Mouse (Mus musculus) erythroblast, adult 5-6 weeks (primary cell): ENCODE data around the gene Trabd. TPM values are rescaled to one million over a fixed set of nuclear protein-coding genes. Genes with fewer than 3 reads are reported as not detected.

Experiments used
- ATAC-seq: replicated peaks from 2 replicates; pipeline ENCODE4 v1.8.0; 2016; ENCODE audit warnings: moderate number of reproducible peaks, mild to moderate bottlenecking, moderate TSS enrichment, inconsistent platforms; ENCODE audit not compliant: poor library complexity, low FRiP score, severe bottlenecking
- total RNA-seq, 2 experiments: library from RNA; stranded (forward) in 1 of 2; stranded (reverse) in 1 of 2; fragments of 150-400 nt in 1 of 2; fragments of 200-764, 138-1000 nt in 1 of 2; gene quantifications; 2 replicates each; pipeline versions ENCODE4 v1.2.3 to v1.2.4; 2015 to 2017; ENCODE audit warnings: low replicate concordance in 2 of 2

Trabd gene
- 2.7 and 11.9 TPM in 2 replicates for total RNA-seq (2015; ENCODE audit: low replicate concordance)
- 6.3 and 8.3 TPM in 2 replicates for total RNA-seq (2017; ENCODE audit: low replicate concordance)

DNA sequence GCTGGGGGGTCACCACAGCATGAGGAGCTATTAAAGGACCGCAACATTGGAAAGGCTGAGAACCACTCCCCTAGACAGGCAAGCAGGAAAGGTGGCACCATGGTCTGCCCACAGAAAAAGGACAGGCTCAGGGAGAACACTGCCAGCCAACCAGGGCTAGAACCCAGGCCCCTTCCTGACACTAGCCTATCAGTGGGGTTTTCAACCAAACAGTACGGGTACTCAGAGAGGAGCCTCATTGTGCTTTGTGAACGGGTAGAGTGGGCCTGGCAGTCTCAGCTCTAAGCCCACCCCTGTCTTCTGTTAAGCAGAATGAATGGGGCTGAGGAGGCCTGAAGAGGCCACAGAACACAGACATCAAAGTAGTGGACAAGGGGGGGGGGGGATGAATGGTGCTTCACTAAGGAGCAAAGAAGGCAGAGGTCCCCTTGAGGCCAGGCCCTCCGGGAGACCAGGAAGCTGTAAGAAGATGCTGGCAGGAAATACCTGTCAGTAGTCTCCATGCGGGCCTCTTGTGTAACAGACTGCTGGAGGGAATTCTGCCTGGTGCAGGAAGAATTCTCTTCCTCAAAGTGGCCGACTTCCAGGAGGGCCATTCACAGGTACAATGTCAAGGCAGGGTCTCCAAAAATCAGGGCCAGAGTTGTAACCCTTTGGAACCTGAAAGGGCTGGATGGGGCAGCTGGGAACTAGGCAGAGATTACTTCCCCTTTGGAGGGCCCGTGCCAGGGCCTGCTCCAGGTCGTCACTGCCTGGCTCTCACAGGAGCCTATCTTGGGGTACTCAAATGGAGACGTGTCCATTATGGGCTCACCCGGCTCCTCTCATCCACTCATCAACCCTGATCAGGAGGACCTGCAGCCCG is at the start of gene Trabd:
Gene Trabd (plus strand): TSS at position 512 of the 865 bp plus-strand sequence.
- ATAC-seq, result no peak

DNA sequence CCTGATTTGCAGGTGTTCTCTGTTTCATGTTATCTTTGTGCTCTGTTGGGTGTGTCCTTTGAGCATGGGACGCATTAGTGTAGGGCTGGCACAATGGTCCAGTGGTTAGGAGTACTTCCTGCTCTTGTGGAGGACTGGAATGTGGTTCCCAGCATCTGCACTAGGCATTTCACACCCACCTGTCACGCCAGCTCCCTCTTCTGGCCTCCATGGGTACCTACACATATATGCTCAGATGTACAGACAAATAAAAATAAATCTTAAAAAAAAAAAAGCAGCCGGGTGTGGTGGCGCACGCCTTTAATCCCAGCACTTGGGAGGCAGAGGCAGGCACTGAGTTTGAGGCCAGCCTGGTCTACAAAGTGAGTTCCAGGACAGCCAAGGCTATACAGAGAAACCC is 30.5 kb upstream of the Trabd start:
- ATAC-seq, result no peak

DNA sequence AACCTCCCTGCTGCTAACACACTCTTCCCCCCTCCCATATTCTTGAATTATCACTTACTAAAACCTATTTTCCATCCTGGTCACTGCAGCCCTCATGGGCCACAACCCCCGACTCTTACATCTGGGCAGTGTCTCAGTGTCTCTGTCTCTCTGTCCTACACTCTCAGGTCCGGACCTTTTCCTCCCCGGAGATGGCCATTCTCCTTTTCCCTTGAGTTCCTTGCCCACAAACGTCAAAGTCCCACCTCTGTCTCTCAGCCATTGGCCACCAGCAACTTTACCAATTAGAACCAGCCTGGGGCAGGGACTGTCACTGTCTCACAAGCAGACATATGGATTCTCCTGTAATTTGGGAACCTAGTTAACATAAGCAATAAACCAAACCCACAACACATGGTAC is 28.6 kb upstream of the Trabd start:
- ATAC-seq, result no peak

DNA sequence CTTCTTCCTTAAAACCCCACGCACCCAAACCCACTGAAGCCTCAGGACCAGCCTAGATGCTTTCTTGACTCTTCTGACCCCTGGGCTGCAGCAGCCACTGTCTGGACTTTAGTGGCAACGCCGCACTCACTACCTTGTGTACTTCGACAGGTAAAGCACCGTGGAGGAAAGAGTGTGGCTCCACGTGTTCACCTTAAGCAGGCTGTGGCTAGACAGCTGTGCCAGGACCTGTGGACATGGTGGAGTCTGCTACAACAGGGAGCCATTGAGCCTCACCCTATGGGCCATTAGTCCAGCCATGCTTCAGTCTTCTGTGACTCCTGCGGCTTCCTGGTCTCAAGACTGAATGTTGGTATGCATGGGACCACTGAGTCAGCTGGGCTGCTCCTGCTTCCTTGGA is 20.3 kb upstream of the Trabd start:
- no peak for ATAC-seq

DNA sequence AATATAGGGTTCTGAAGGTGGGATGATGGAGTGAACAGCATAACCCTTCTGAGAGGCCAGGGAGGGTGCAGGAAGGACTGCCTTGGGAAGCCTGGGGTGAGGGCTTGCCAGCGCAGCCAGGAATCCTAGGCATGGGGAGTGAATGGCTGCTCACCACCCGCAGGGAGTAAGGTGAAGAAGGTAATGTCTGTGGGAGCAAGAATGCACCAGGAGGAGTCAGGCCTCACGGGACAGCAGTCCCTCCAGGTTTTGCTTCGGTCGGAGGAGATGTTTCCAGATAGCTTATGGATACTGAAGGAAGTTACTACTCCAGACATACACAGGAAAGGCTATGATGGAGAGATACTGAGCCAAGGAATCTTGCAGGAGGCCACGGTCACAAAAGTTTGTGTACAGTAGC is 16.2 kb upstream of the Trabd start:
- no peak for ATAC-seq

DNA sequence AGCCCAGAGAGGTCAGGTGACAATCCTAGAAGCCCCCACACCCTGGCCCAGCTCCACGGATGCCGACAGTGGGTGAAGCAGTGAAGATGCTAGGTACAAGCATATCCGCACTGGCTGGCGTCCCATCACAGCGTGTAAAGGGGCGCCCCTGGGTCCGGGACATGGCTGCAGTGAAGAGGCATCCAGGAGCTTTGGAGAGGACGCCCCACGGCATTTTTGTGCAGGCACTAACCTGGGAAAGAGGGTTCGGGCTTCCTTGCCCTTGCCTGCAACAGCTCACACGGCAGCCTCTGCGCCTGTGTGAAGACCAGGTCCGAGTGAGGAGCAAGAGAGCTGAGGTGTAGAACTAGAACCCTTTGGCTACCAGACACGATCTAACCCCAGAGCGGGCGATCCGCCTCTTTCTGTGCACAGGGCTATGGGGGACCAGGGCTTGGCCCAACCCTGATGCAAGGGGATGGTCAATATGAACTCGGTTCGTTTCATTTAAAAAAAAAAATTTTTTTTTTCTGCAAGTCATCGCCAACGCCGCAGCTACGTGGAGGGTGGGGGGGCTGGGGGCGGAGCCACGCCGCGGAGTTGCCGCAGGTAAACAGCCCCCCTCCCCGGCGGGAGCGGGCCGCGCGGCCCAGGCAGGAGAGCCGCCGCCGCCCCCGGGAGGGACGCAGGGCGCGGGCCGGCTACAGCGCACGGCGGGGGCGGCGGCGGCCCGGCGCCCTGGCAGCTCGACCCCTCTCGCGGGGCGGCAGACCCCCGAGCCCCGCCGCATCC is 15.6 kb upstream of the Trabd start, which contains the start of gene Panx2:
Gene Panx2 (plus strand): TSS at position 574 of the 771 bp plus-strand sequence.
- ATAC-seq, result no peak

DNA sequence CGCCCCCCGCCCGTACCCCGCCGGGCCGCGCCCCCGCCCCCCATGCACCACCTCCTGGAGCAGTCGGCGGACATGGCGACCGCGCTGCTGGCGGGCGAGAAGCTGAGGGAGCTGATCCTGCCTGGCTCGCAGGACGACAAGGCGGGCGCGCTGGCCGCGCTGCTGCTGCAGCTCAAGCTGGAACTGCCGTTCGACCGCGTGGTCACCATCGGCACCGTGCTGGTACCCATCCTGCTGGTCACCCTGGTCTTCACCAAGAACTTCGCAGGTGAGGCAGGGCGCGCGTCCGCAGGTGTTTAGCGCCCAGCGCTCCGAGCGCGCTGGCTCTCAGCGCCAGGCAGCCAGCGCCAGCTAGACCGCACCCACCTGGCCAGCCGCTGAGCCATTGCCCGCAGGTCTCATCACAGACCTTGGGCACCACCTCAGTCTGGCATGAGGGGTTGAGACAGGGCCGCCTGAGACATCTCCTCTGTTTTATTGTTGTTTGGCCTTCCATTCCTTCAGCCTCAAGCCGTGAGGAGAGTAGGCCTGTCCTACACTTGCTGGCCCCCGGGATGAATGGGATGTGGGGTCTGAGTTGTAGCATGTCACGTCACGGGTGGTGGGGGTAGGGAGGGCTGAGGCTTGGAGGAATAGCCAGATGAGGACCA is 14.8 kb upstream of the Trabd start:
- no peak for ATAC-seq

DNA sequence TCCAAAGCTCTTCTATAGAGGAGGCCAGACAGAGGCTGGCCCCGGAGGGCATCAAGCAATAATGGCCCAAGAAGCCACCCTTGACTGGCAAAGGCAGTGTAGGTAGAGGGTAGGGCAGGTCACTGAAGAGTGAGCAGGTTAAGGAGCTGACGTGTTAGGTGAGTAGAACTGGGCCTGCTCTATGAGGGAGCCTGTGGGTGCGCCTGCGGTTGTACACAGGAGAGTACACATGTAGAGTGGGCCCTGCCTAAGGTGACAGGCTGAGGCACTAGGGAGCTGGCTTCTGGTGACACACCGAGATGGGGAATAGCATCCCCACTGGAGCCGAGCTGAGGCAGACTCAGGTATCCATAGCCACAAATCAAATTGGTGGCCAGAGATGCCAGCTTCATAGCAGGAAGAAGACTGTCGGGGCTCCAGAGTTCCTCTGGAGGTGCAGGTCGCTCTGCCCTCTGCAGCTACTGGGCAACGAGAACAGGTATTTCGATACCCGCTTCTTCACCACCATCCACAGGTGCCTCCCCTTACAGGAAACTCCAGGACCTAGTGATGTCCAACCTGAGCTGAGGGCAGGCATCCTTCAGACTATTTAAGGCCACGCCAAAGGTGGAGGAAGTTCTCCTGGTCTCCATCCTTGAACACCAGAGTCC is 14.0 kb upstream of the Trabd start:
- ATAC-seq, result no peak

DNA sequence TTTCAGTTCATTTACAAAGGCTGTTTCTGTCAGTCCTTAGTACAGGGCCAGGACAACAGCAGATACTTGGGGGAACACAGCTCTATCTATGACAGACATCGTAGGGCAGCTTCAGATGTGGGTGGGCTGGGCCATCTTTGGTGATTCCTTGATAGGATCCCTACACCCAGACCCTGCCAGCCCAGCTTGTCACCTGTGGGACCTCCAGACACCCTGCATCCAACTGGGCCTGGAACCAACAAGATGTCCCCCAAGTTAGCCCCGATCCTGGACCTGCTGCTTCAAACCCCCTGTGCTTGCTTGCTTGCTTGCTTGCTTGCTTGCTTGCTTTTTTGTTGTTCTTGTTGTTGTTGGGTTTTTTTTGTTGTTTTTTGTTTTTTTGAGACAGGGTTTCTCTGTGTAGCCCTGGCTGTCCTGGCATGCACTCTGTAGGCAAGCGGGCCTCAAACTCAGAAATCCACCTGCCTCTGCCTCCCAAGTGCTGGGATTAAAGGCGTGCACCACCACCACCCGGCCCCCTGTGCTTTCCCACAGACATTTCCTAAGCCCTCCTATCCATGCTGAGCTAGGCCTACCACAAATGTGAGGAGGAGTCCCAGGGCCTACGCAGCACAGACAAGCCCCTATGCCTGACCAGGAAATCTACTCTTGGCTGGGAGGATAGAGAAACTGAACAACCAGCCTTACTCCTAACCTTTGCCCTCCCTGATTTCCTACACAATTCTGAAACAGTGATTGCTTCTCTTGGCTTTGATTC is 13.0 kb upstream of the Trabd start:
- no peak for ATAC-seq

DNA sequence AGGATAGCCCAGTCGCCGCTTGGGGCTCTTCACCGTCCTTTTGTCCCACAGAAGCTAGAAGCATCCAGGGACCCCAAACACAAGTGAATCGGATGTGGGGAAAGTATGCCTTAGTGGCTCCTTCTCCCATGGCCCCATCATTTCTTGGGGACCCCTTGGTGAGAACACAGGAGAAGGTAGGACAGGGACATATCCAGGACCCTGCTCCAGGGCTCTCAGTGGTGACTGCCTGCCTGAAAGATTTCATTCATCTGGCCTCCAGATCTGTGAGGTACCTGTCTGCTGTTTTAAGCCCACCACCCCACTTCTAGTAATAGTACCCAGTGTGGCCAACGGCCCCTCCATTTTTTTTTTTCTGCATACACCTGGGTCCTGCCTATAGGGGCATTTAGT is 12.4 kb upstream of the Trabd start:
- ATAC-seq, result no peak

DNA sequence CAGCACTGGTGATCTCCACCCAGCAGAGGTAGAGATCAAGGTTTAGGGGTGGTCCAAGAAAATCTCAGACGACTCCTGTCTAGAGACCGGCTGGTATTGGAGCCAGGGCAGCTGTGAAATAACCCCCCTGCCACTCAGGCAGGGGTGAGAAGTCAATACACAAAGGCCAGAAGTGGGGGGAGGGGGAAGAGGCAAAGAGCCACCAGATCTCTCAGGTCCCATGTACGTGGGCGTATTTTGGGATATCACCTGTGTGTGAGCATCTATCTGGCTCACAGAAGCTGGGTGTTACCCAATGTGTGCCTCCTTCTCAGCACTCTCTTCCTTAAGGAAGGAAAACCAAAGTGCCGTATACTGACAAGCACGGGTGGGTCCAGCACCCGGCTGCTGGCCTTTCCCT is 11.9 kb upstream of the Trabd start:
- no peak for ATAC-seq

DNA sequence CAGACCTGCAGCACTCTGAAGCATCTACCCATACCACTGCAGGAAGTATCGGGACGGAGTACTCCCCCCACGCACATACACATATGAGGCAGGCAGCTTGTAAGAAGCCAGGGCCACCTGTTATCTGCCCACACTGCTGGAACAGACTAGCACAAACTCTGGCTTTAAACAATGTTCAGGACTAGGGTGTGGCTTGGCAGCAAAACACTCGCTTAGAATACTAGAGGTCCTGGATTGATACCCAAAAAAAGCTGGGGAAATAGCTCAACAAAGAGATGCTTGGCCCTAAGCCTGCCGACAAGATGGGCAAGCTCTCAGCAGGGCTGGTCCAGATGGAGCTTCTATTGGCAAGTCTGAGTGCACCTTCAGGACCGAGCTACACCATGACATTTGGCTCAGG is 11.4 kb upstream of the Trabd start:
- ATAC-seq, result no peak

DNA sequence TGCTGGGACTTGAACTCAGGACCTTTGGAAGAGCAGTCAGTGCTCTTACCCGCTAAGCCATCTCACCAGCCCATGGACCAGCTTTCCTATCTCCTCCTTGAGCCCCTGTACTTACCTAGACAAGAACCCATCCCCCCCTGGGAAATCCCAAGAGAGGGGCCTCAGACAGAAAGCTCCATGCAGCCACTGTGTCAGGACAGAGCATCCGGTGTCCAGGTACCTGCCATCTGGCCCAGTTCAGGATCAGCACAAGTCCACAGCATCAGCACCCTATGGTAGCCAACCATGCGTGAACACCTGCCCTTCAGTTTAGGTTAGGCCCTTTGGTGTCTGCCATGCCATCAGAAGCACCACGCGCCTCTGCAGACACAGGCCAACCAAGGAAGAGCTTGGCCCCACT is 10.0 kb upstream of the Trabd start:
- ATAC-seq, result no peak

DNA sequence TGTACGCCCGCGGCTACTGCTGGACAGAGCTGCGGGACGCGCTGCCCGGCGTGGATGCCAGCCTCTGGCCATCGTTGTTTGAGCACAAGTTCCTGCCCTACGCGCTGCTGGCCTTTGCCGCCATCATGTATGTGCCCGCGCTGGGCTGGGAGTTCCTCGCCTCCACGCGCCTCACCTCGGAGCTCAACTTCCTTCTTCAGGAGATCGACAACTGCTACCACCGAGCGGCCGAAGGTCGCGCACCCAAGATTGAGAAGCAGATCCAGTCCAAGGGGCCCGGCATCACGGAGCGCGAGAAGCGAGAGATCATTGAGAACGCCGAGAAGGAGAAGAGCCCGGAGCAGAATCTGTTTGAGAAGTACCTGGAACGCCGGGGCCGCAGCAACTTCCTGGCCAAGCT is 7.3 kb upstream of the Trabd start:
- no peak for ATAC-seq

DNA sequence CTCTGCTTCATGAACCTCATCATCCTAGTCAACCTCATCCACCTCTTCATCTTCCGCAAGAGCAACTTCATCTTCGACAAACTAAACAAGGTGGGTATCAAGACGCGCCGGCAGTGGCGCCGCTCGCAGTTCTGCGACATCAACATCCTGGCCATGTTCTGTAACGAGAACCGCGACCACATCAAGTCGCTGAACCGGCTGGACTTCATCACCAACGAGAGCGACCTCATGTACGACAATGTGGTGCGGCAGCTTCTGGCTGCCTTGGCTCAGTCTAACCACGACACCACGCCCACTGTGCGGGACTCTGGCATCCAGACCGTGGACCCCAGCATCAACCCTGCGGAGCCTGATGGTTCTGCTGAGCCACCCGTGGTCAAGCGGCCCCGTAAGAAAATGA is 6.7 kb upstream of the Trabd start:
- no peak for ATAC-seq

DNA sequence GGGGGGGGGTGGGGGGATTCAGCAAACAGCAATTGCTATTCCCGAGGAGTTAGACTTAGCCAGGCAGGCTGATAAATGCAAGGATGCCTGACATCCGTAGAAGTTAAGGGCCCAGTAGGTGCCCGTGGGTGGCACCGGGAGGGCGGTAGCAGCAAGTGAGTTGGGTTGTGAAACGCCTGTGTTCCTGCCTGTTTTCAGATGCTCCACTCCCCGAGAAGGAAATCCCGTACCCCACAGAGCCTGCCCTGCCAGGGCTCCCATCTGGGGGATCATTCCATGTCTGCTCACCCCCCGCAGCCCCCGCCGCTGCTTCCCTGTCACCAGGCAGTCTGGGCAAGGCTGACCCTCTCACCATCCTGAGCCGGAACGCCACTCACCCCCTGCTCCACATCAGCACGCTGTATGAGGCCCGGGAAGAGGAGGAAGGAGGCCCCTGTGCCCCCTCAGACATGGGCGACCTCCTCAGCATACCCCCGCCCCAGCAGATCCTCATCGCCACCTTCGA is 5.5 kb upstream of the Trabd start:
- ATAC-seq, result no peak

DNA sequence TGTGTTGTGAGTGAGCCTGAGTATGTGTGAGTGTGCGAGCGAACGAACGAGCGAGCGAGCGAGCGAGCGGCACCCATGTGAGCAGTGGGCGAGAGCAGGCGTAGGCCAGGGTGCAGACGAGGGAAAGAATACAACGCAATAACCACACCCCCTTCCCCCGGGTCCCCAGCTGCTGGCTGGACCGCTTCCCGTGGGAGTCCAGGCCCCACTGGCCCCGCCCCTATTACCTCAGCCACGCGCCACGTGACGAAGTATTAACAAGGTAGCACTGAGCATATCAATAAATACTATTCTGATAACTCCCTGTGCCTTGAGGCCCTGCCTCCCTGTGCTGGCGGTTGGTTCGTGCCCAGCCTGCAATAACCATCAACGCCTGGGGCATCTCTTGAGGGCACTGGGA is 4.3 kb upstream of the Trabd start:
- no peak for ATAC-seq

DNA sequence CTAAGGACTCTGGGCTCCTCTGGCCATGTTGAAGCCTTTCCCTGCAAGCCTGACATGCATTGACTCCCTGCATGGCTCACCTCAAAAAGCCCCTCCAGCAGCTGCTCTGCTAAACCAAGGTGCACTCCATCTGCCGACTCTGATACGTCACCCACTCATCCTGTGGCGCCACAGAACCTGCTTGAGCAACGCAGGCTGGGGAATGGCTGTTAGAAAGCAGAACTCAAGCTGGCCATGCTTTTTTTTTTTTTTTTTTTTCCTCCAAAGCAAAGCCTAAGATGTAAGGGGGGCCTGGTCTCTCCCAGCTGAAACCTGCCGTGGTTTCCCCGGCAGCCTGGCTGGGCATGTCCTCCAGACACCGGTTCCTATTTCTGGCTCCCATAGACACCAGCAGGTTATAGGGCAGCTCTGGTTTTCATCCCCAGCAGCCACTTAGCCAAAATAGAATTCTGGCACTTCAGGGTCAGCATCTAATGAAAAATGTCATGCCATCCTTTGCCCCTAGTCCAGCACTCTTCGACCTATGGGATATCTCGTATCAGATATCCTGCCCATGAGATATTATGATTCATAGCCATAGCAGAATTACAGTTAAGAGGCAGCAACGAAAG is 826 bp upstream of the Trabd start:
- ATAC-seq, result no peak
